In the genomic region with DNA sequence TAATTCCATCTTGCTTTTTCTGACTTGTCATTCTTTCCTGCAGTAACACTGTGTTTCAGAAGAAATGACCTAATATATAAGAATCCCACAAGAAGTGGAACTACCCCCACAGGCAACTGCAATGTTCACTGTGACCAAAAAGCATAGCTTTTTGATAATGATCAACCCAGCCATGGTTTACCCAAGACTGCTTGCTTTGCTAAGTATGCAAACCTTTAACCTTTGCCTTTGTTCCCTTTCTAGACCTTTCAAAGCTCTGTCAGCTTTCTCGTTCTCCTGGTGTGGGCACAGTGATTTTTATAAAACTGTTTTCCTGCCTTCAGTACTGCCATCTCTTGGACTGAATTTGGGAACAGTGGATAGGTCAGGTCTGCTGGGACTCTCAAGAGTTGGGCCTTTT, we compare ENCODE assay signal across 24 mouse cellular contexts. TPM values are rescaled to one million over a fixed set of nuclear protein-coding genes. Genes with fewer than 3 reads are reported as not detected.
A peak's percentile ranks its signal among the peaks of the same experiment; 100 is the strongest.
DNase-seq lines count a peak whose midpoint lies in the region; ATAC-seq and TF ChIP-seq lines count a peak whose summit lies in the region.
"Had no signal": no experiment of that assay in that cellular context is flagged by ENCODE, and none has a peak within 500 bp of the region (broad histone marks: within the 10 kb centered on the region; RNA-seq: fewer than 3 reads in every experiment).

No protein-coding gene starts in this region.

- H3K36me3 ChIP-seq in hindbrain, embryonic 13.5 days, result peaks cover 14% of the 10 kb centered on the region
- H3K36me3 ChIP-seq in hindbrain, embryonic 10.5 days, result no peaks in the 10 kb centered on the region
- H3K36me3 ChIP-seq in lung, embryonic 14.5 days (ENCODE audit: insufficient read depth), result no peaks in the 10 kb centered on the region
- no peaks in the 10 kb centered on the region for H3K36me3 ChIP-seq in liver, embryonic 13.5 days
- H3K36me3 ChIP-seq: G1E; neural tube, embryonic 15.5 days had no signal

- no peak overlapping the region for H3K9ac ChIP-seq in hindbrain, embryonic 13.5 days
- no peak overlapping the region for H3K9ac ChIP-seq in lung, embryonic 14.5 days
- H3K9ac ChIP-seq in liver, embryonic 13.5 days, result no peak overlapping the region
- H3K9ac ChIP-seq: embryonic facial prominence, embryonic 15.5 days; hindbrain, embryonic 12.5 days; neural tube, embryonic 15.5 days had no signal

- no peak overlapping the region for H3K4me3 ChIP-seq in hindbrain, embryonic 13.5 days
- no peak overlapping the region for H3K4me3 ChIP-seq in hindbrain, embryonic 10.5 days
- H3K4me3 ChIP-seq in lung, embryonic 14.5 days (ENCODE audit: low read depth, low read length), result no peak overlapping the region
- no peak overlapping the region for H3K4me3 ChIP-seq in liver, embryonic 13.5 days (replicated peaks)
- no peak overlapping the region for H3K4me3 ChIP-seq in cerebellum, adult 2 months (replicated peaks; ENCODE audit: insufficient read depth, low read depth, low read length)
- H3K4me3 ChIP-seq: embryonic facial prominence, embryonic 15.5 days; hindbrain, embryonic 12.5 days; neural tube, embryonic 15.5 days had no signal

- no peaks in the 10 kb centered on the region for H3K9me3 ChIP-seq in hindbrain, embryonic 13.5 days
- H3K9me3 ChIP-seq in hindbrain, embryonic 10.5 days, result no peaks in the 10 kb centered on the region
- no peaks in the 10 kb centered on the region for H3K9me3 ChIP-seq in lung, embryonic 14.5 days (ENCODE audit: low read depth, low read length)
- no peaks in the 10 kb centered on the region for H3K9me3 ChIP-seq in liver, embryonic 13.5 days (replicated peaks)
- H3K9me3 ChIP-seq: embryonic facial prominence, embryonic 15.5 days; G1E; hindbrain, embryonic 12.5 days; neural tube, embryonic 15.5 days had no signal

- no peak for DNase-seq in hindbrain, embryonic 10.5 days (ENCODE audit: low spot score)
- DNase-seq in lung, embryonic 14.5 days, result peak; percentile 24
- DNase-seq in lung, postnatal 25 days (ENCODE audit: low spot score), result no peak
- DNase-seq in liver, embryonic 13.5 days, result no peak
- DNase-seq in yolk sac, embryonic 10.5 days (ENCODE audit: low spot score), result peak; percentile 70
- DNase-seq in cerebellum, adult 2 months, result no peak
- no peak for DNase-seq in adrenal gland, postnatal 10 days
- DNase-seq: adrenal gland, postnatal 25 days; cerebellum, adult 11 months; cerebellum, postnatal 14 days; heart, postnatal 10 days; left cerebral cortex, postnatal 4 days; lung, adult 18-20 months; lung, postnatal 36 days; right cerebral cortex, postnatal 25 days; thymus, postnatal 25 days had no signal

- ATAC-seq in hindbrain, embryonic 13.5 days (ENCODE audit: low FRiP score), result no peak
- ATAC-seq in lung, embryonic 14.5 days (ENCODE audit: insufficient read depth), result peak; percentile 21; the same call in 1 of the 2 replicates
- peak; percentile 48 for ATAC-seq in liver, embryonic 13.5 days (ENCODE audit: low read depth)
- ATAC-seq: inflammation-experienced regulatory T-cells, adult 6 months; midbrain, embryonic 16.5 days had no signal

- H3K4me1 ChIP-seq in hindbrain, embryonic 13.5 days (replicated peaks), result no peaks in the 10 kb centered on the region; the same call in 1 of the 2 replicates
- H3K4me1 ChIP-seq in hindbrain, embryonic 10.5 days (replicated peaks), result 0 out of 2 replicates have a peak, but pooled peaks cover 4% of the 10 kb centered on the region
- no peaks in the 10 kb centered on the region for H3K4me1 ChIP-seq in lung, embryonic 14.5 days (ENCODE audit: insufficient read depth)
- H3K4me1 ChIP-seq in liver, embryonic 13.5 days (replicated peaks), result 0 out of 2 replicates have a peak, but pooled peaks cover 6% of the 10 kb centered on the region
- no peaks in the 10 kb centered on the region for H3K4me1 ChIP-seq in cerebellum, adult 2 months (ENCODE audit: control insufficient read depth, insufficient read depth, low read length)
- H3K4me1 ChIP-seq: embryonic facial prominence, embryonic 15.5 days; hindbrain, embryonic 12.5 days had no signal

- TF ChIP-seq CTCF in lung, embryonic 14.5 days (IDR thresholded peaks at IDR 0.05; ENCODE audit: low read depth), result no peak
- no peak for TF ChIP-seq CTCF in cerebellum, adult 2 months (IDR thresholded peaks at IDR 0.05; ENCODE audit: borderline replicate concordance, insufficient read depth, low read depth, low read length)

- 2% methylated on average over 1 of the region's 1 CpGs for WGBS in hindbrain, embryonic 13.5 days
- whole genome bisulfite sequencing in hindbrain, embryonic 10.5 days, result 26% methylated on average over 1 of the region's 1 CpGs
- 55% methylated on average over 1 of the region's 1 CpGs for WGBS in lung, embryonic 14.5 days
- 68% methylated on average over 1 of the region's 1 CpGs for WGBS in liver, embryonic 13.5 days (ENCODE audit: insufficient replicate concordance)
- WGBS in cerebellum, adult 2 months, result 84% methylated on average over 1 of the region's 1 CpGs

- TF ChIP-seq POLR2A in cerebellum, adult 2 months (IDR thresholded peaks at IDR 0.05; ENCODE audit: borderline replicate concordance, insufficient read depth, low read length), result no peak

- H3K27ac ChIP-seq in hindbrain, embryonic 13.5 days, result peak overlapping the region; percentile 30; the same call in 1 of the 2 replicates
- no peak overlapping the region for H3K27ac ChIP-seq in hindbrain, embryonic 10.5 days
- no peak overlapping the region for H3K27ac ChIP-seq in lung, embryonic 14.5 days (ENCODE audit: low read depth)
- H3K27ac ChIP-seq in liver, embryonic 13.5 days, result 0 out of 2 replicates have a peak overlapping the region, but pooled peaks have one; percentile 44
- no peak overlapping the region for H3K27ac ChIP-seq in cerebellum, adult 2 months (ENCODE audit: insufficient read depth, low read length)
- H3K27ac ChIP-seq: embryonic facial prominence, embryonic 15.5 days; hindbrain, embryonic 12.5 days; neural tube, embryonic 15.5 days had no signal

- H3K4me2 ChIP-seq in hindbrain, embryonic 13.5 days, result no peak overlapping the region
- H3K4me2 ChIP-seq in lung, embryonic 14.5 days, result no peak overlapping the region
- H3K4me2 ChIP-seq in liver, embryonic 13.5 days, result no peak overlapping the region
- H3K4me2 ChIP-seq: embryonic facial prominence, embryonic 15.5 days; heart, embryonic 11.5 days; hindbrain, embryonic 12.5 days; neural tube, embryonic 15.5 days had no signal

- H3K27me3 ChIP-seq in hindbrain, embryonic 13.5 days, result no peaks in the 10 kb centered on the region
- no peaks in the 10 kb centered on the region for H3K27me3 ChIP-seq in hindbrain, embryonic 10.5 days (ENCODE audit: insufficient read depth, poor library complexity, severe bottlenecking)
- H3K27me3 ChIP-seq in lung, embryonic 14.5 days (ENCODE audit: insufficient read depth, low read length), result no peaks in the 10 kb centered on the region
- no peaks in the 10 kb centered on the region for H3K27me3 ChIP-seq in liver, embryonic 13.5 days
- no peaks in the 10 kb centered on the region for H3K27me3 ChIP-seq in cerebellum, adult 2 months (ENCODE audit: control insufficient read depth, insufficient read depth, low read length)
- H3K27me3 ChIP-seq: embryonic facial prominence, embryonic 15.5 days; hindbrain, embryonic 12.5 days; neural tube, embryonic 15.5 days had no signal

RNA-seq across cellular contexts. Expression of a gene that starts 43.6 kb away (rescaled TPM):
- polyA plus RNA-seq in hindbrain, embryonic 13.5 days (2015; fragmentation: Nextera tagmentation; extraction: Ambion mirVana), result 28.7 and 29.1 TPM in 2 replicates
- polyA plus RNA-seq in hindbrain, embryonic 10.5 days (2016; fragmentation: Nextera tagmentation; extraction: Ambion mirVana), result 9.0 and 9.5 TPM in 2 replicates
- 14.2 and 14.4 TPM in 2 replicates for polyA plus RNA-seq in lung, embryonic 14.5 days (2014; fragmentation: Nextera tagmentation; extraction: Ambion mirVana)
- polyA plus RNA-seq in liver, embryonic 13.5 days (2015; fragmentation: Nextera tagmentation; extraction: Ambion mirVana), result 2.2 and 2.4 TPM in 2 replicates
- polyA plus RNA-seq in cerebellum, adult 2 months (2012; rRNA removed), result 17.6 and 18.8 TPM in 2 replicates
- total RNA-seq in adrenal gland, postnatal 10 days (2021), result 10 to 100 TPM; 25.9 to 38.0 TPM
- polyA plus RNA-seq: G1E had no signal

Comparison
In these comparisons a context has a peak if more than half of its experiments do, and no peak if none do; other contexts are left out.
1. H3K27ac ChIP-seq: peak in hindbrain, embryonic 13.5 days (single experiment) and liver, embryonic 13.5 days (single experiment); none in hindbrain, embryonic 10.5 days (single experiment), lung, embryonic 14.5 days (single experiment) and cerebellum, adult 2 months (single experiment).
2. DNase-seq: peak in lung, embryonic 14.5 days (single experiment) and yolk sac, embryonic 10.5 days (single experiment); none in hindbrain, embryonic 10.5 days (single experiment), lung, postnatal 25 days (single experiment), liver, embryonic 13.5 days (single experiment), cerebellum, adult 2 months (0 of 2) and adrenal gland, postnatal 10 days (single experiment).